Mouse (Mus musculus) 3134 (cell line): ENCODE measurements around the gene Deup1.

ENCODE experiments used
- DNase-seq: peaks from one replicate; pipeline ENCODE4 v3.0.0-alpha.2; 2011; ENCODE audit warnings: low spot score; ENCODE audit not compliant: insufficient read length; ENCODE audit errors: extremely low read depth

Gene Deup1

GRCm38 (mm10) chr9:15627785-15628287 lies at the start of gene Deup1:
Gene Deup1 (minus strand): TSS chr9:15627933.
- peak; percentile 5 for DNase-seq

DNA sequence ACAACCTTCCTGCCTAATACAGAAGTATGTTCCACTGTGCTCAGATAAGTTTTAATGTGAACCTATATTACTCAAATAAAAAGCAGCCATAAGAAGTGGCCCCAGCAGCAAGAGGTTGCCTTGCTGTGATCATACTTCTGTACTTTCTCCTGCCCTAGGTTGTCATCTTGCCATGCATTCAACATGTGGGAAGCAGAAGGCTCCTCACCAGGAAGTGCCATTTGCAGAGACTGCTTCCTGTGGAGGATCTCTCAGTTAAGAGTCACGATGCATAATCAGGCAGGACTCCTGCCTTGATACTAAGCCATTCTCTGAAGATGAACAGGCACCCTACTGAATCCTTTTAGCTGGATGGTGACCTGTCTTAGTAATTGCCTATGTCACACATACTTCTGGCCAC lies 44.5 kb upstream of the Deup1 start:
- DNase-seq = no peak

DNA sequence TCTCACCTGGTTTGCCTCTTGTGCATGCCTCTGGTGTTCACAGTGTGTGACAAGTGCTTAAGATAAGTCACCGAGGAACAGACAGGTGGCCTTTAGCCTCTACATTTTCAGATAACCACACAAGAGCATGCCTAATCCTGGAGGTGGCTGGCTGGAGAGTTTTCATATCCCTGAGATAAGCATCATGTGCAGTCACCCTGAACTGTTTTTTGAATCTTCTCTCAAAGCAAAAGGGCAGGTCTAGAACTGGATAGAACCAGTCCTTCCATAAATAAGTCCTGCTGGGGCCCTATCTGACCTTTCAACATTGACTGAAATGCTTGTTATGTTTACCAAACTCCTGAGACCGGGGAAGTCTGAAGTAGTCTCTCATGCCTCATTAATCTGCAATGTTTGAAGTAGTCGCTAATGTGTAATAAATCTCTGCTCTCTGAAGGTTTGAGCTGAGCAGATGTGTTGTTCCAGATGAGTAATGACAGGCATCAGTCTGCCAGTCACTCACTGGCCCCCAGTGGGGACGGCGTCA lies 42.3 kb upstream of the Deup1 start:
- no peak for DNase-seq

GRCm38 (mm10) chr9:15669452-15669851 lies 41.7 kb upstream of the Deup1 start:
- no peak for DNase-seq

DNA sequence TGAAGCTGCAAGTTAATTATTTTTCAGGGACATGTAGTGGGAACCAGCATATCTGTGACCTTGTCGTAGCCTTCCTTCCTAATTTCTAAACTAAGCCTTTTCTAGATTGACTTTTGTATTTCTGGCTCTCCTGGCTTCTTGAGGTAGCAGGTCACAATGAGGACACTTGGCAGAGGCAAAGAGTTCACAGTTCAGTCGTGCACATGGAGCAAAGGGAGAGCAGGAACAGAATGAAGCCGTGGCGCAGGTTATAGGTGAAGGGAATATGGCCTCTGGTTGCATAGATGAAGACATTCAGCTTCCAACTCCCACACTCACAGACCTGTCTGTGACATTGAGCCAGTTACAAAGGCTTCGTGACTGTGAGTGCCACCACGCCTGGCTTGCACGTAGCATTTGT lies 36.9 kb upstream of the Deup1 start:
- DNase-seq = no peak

DNA sequence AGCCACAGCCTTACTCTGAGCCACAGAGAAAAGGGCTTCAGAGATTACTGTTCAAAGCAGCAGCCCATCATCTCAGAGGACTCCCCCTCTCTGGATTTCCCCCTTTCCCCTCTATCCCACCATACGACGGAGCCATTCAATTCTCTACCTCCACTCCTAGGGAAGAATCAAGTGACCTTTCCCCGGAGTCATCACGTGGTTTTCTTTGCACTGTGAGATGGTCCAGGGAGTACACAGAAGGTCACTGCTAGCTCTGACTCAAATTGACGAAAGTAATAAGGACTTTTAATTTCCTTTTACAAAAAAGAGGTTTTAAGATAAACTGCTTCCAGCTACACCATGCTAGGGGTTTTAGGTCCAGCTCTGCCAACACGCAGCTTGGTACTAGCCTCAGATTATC lies 31.3 kb upstream of the Deup1 start:
- DNase-seq = no peak

- no peak for DNase-seq
Observed at GRCm38 (mm10) chr9:15658236-15658785, 30.6 kb upstream of the Deup1 start.

DNA sequence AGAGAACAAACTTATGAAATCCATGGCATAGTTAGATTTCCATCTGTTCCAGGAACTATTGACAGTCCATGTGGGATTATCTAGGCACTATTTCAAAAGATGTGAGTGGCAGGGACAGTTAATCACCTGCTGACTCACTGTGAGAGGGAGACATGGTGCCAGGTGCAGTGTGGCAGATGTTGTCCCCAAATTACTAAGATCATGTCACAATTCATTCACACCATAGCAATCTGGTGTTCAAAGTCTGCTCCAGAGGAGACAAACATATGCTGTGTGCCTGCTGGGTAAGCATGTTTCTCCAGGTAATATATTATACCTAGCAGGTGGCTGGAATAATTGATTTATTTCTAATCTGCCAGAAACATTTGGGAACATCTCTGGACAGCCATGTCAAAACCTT lies 25.3 kb upstream of the Deup1 start:
- DNase-seq = no peak

DNA sequence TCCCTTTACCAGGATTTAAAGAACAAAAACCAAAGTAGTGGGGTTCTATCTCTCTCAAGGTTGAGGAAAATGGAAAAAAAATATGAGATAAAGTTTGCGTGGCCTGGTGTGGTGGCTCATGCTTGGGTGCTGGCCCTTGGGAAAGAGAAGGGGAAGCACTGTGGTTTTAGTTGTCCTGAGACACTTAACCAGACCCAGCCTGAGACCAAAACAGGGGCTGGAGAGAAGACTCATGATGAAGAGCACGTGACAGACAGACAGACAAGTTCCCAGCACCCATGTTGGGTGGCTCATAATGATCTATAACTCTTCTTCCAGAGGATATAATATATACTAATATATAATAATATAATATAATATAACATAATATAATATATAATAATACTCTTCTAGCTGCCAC lies 22.2 kb upstream of the Deup1 start:
- no peak for DNase-seq

DNA sequence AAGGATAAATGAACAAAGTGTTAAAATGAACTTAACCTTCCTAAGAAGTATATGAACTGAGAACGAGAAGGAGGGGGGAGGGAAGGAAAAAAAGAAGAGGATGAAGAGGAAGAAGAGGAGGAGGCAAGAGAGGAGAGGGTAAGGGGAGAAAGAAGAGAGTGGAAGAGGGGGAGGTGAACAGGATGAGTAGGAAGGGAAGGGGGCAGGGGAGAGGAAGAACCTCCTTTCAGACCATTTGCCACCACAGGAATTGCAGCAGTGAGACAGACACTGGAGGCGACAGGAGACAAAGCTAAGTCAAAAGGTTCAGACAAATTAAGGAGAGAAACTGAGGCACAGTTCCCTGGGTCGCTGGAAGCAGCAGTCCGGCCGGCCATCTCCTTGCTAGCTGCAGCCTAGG lies 349 bp downstream of the Deup1 start:
- DNase-seq = no peak

DNA sequence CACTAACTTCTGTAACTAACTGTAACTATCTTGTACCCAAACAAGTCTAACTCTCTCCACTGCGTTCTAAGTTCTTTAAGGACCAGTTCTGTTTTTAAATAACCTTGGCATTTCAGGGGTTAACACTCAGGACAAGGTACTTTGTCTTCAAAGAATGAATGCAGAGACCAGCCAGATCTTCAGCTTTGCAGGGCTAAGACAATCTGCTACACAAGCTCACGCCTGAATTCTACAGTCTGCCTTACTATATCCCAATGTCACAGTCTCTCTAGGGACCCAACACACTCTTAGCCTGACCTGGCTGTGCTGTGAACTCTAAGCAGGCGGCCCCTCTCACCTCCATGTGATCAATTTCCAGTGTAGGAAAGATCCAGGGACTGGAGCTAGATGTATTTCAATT lies 3.0 kb downstream of the Deup1 start:
- no peak for DNase-seq

DNA sequence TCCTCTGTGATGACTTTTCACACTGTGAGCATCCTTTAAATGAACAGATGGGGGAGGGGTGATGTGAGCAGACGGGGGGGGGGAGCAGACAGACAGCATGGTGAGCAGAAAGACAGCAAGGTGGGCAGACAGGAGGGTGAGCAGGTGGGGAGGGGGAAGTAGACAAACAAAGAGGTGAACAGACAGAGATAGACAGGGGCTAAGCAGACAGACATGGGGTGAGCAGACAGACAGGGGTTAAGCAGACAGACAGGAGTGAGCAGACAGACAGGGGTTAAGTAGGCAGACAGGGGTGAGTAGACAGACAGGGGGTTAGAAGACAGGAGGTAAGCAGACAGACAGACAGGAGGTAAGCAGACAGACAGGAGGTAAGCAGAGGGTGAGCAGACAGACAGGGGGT lies 8.0 kb downstream of the Deup1 start:
- DNase-seq = no peak

GRCm38 (mm10) chr9:15619020-15619590 lies 8.6 kb downstream of the Deup1 start:
- DNase-seq = no peak

DNA sequence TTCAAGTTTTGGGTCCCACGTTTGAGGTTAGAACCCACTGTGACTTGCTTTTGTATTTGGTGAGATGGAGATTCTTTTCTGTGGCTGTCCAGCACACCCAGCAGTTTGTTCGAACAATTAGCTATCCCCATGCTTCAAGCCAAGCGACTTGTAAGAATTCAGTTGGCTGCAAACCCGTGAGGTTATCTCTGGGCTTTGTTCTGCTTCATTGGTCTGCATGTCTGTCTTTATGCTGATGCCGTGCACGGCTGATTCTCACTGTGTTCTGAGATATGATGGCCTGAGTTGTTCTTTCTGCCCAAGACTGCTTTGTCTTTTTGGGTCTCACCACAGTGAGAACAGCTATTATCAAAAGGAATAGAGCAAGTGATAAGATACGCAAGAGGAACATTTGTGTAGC lies 10.7 kb downstream of the Deup1 start:
- DNase-seq = no peak

- no peak for DNase-seq
Observed at GRCm38 (mm10) chr9:15616471-15616870, 11.3 kb downstream of the Deup1 start.

- DNase-seq = no peak
Observed at GRCm38 (mm10) chr9:15609280-15609930, 18.3 kb downstream of the Deup1 start.

DNA sequence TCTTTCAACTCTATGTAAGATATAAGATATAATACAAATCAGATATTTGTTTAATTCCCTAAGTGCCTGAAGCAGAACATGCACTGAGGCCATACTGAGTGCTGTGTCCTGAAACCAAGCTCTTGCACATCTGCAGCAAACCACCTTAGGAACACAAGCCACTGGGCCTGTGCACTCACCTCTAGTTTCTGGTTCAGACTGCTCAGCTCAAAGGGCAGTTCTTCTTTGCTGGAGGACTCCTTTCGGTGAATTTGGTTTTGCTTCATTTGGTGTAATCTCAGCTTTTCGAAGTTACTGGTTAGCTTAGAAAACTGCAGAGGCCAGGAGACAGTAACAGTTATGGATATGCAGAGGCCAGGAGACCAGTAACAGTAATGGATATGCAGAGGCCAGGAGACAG lies 20.1 kb downstream of the Deup1 start:
- no peak for DNase-seq

GRCm38 (mm10) chr9:15603156-15603555 lies 24.6 kb downstream of the Deup1 start:
- DNase-seq = no peak

DNA sequence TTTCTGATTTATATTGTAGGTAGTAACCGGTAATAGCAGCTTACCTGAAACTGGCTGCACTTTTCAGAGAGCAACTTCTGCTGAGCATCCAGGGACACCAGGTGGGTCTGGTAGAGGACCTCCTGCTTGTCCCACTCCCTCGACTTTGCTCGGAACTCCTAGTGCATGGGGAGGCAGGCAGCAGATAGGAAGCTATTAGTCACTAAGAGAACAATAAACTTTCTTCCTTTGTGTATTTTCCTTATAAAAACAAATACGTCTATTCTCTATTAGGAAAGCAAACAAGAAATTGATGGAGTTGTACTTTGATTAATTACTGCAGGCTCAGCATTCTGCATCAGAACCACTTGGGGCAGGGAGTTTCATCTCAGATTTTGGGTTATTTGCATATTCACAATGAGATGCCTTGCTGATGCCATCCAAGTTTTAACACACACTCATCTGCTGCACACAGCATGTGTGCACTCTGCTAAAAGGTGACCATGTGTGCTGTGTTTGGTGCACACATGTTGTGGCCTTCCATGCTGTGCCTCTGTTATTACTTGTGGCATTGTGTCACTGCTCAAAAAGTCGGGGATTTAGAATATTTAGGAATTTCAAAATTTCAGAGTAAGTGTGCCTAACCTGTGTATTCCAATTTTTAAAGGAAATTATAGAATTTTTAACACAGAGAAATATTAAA lies 26.7 kb downstream of the Deup1 start:
- DNase-seq = no peak

GRCm38 (mm10) chr9:15600156-15600858 lies 27.4 kb downstream of the Deup1 start:
- no peak for DNase-seq

GRCm38 (mm10) chr9:15596598-15596997 lies 31.1 kb downstream of the Deup1 start:
- no peak for DNase-seq
